Mouse (Mus musculus): ENCODE data around the gene Atp5j2.

The Atp5j2 gene

GRCm38 (mm10) chr5:145201321-145201991 lies 9.6 kb upstream of the Atp5j2 start, which contains the start of gene Zkscan14:
Gene Zkscan14, minus strand, starts transcription at chr5:145201868.
- DNase-seq (ENCODE audit: low read depth, low spot score): peak; percentile 93

GRCm38 (mm10) chr5:145200387-145200786 lies 8.5 kb upstream of the Atp5j2 start:
- no peak for DNase-seq (ENCODE audit: low read depth, low spot score)

GRCm38 (mm10) chr5:145190875-145191798 lies 725 bp downstream of the Atp5j2 start:
- DNase-seq (ENCODE audit: low read depth, low spot score): peak; percentile 86

GRCm38 (mm10) chr5:145190373-145190772 lies 1.5 kb downstream of the Atp5j2 start:
- DNase-seq (ENCODE audit: low read depth, low spot score): no peak

GRCm38 (mm10) chr5:145189416-145189815 lies 2.4 kb downstream of the Atp5j2 start:
- peak; percentile 23 for DNase-seq (ENCODE audit: low read depth, low spot score)

GRCm38 (mm10) chr5:145185244-145185643 lies 6.6 kb downstream of the Atp5j2 start:
- DNase-seq (ENCODE audit: low read depth, low spot score): no peak

- DNase-seq (ENCODE audit: low read depth, low spot score): no peak
Measured at GRCm38 (mm10) chr5:145178461-145178980, 13.3 kb downstream of the Atp5j2 start.

GRCm38 (mm10) chr5:145167306-145167661 lies 24.6 kb downstream of the Atp5j2 start:
- DNase-seq (ENCODE audit: low read depth, low spot score): no peak

- peak; percentile 99 for DNase-seq (ENCODE audit: low read depth, low spot score)
Measured at GRCm38 (mm10) chr5:145166536-145167305, 25.1 kb downstream of the Atp5j2 start, which contains the start of the genes Ptcd1 and Cpsf4. Gene Ptcd1, minus strand, starts transcription at chr5:145167108. Gene Cpsf4, plus strand, starts transcription at chr5:145167213.

GRCm38 (mm10) chr5:145165184-145165583 lies 26.7 kb downstream of the Atp5j2 start:
- no peak for DNase-seq (ENCODE audit: low read depth, low spot score)

- DNase-seq (ENCODE audit: low read depth, low spot score): no peak
Measured at GRCm38 (mm10) chr5:145164710-145165109, 27.2 kb downstream of the Atp5j2 start.

- DNase-seq (ENCODE audit: low read depth, low spot score): no peak
Measured at GRCm38 (mm10) chr5:145161361-145161760, 30.5 kb downstream of the Atp5j2 start.

- no peak for DNase-seq (ENCODE audit: low read depth, low spot score)
Measured at GRCm38 (mm10) chr5:145152690-145153089, 39.2 kb downstream of the Atp5j2 start.

GRCm38 (mm10) chr5:145149294-145149693 lies 42.6 kb downstream of the Atp5j2 start:
- DNase-seq (ENCODE audit: low read depth, low spot score): no peak

GRCm38 (mm10) chr5:145147748-145148147 lies 44.1 kb downstream of the Atp5j2 start:
- DNase-seq (ENCODE audit: low read depth, low spot score): no peak

- no peak for DNase-seq (ENCODE audit: low read depth, low spot score)
Measured at GRCm38 (mm10) chr5:145140611-145141010, 51.3 kb downstream of the Atp5j2 start.

- peak; percentile 95 for DNase-seq (ENCODE audit: low read depth, low spot score)
Measured at GRCm38 (mm10) chr5:145139571-145140519, 52.0 kb downstream of the Atp5j2 start, which contains the start of the genes Pdap1 and Bud31. Gene Pdap1, minus strand, starts transcription at chr5:145140238. Gene Bud31, plus strand, starts transcription at chr5:145140362.

- no peak for DNase-seq (ENCODE audit: low read depth, low spot score)
Measured at GRCm38 (mm10) chr5:145138836-145139235, 53.0 kb downstream of the Atp5j2 start.

All from CD4-positive helper T cell, adult 2 months (primary cell).